19 mouse cellular contexts compared by ENCODE assay signal in the genomic region with DNA sequence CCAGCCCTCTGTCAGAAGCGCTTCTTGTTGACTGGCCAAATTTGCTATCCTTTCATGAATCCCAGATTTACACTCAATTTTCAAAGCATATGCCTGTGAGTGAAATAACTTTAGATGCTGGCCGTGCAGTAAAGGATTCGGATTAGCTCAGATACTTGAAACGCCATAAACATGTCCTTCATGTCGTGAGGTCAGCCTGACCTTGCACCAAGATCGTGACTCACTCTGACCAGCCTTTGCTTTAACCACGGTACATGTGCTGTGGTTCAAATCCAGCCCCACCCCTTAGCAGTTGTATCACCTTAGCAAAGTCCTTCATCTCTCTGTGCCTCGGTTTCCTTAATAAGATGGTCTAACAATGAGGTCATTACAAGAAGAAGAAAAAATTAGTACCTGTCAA. TPM values are rescaled to one million over a fixed set of nuclear protein-coding genes. Genes with fewer than 3 reads are reported as not detected.
A peak's percentile ranks its signal among the peaks of the same experiment; 100 is the strongest.
DNase-seq lines count a peak whose midpoint lies in the region; TF ChIP-seq lines count a peak whose summit lies in the region.
"Had no signal": no experiment of that assay in that cellular context is flagged by ENCODE, and none has a peak within 500 bp of the region (broad histone marks: within the 10 kb centered on the region; RNA-seq: fewer than 3 reads in every experiment).

No protein-coding gene starts in this region.

- no peak overlapping the region for H3ac ChIP-seq in myocyte (ENCODE audit: control insufficient read depth, insufficient read length)

- no peaks in the 10 kb centered on the region for H3K27me3 ChIP-seq in kidney, adult 2 months (replicated peaks; ENCODE audit: control insufficient read depth, insufficient read depth, low read length)
- H3K27me3 ChIP-seq in myocyte (ENCODE audit: control insufficient read depth, insufficient read depth, insufficient read length) = no peaks in the 10 kb centered on the region
- H3K27me3 ChIP-seq: CH12.LX; embryonic facial prominence, embryonic 12.5 days; Patski had no signal

- H3K27ac ChIP-seq in kidney, adult 2 months (ENCODE audit: insufficient read depth, low read depth, low read length) = peak overlapping the region; percentile 0; the same call in 1 of the 2 replicates
- H3K27ac ChIP-seq: embryonic facial prominence, embryonic 12.5 days; forebrain, embryonic 15.5 days; heart, adult 2 months; hindbrain, embryonic 13.5 days; hindbrain, postnatal 0 days had no signal

- WGBS in kidney, adult 2 months = 45% methylated on average over 8 of the region's 8 CpGs

- H3K4me1 ChIP-seq in kidney, adult 2 months (ENCODE audit: control insufficient read depth, insufficient read depth, low read length) = peaks cover 41% of the 10 kb centered on the region

- no peak for TF ChIP-seq POLR2A in kidney, adult 2 months (IDR thresholded peaks at IDR 0.05; ENCODE audit: low read depth, low read length)
- TF ChIP-seq POLR2A in myocyte (IDR thresholded peaks at IDR 0.05; ENCODE audit: insufficient read length, low read depth) = no peak

- no peak for TF ChIP-seq CTCF in kidney, adult 2 months (conservative IDR thresholded peaks at IDR 0.05; ENCODE audit: insufficient read depth, insufficient read length, low read depth, low read length)

- peak overlapping the region; percentile 42 for H3K4me2 ChIP-seq in myocyte (ENCODE audit: low read depth)
- H3K4me2 ChIP-seq: embryonic facial prominence, embryonic 12.5 days; forebrain, embryonic 15.5 days; hindbrain, embryonic 13.5 days had no signal

- intact Hi-C loops in left cerebral cortex, postnatal 36 days (cut with DNase I) = no loop called here

- H3K4me3 ChIP-seq in kidney, adult 2 months (ENCODE audit: insufficient read depth, low read depth, low read length) = no peak overlapping the region
- no peak overlapping the region for H3K4me3 ChIP-seq in myocyte
- H3K4me3 ChIP-seq: embryonic facial prominence, embryonic 12.5 days; forebrain, embryonic 15.5 days; heart, adult 2 months; hindbrain, embryonic 13.5 days had no signal

- peak; percentile 41 for DNase-seq in adrenal gland, postnatal 10 days
- no peak for DNase-seq in adrenal gland, adult 18-20 months (ENCODE audit: low spot score in 2 of 2)
- no peak for DNase-seq in kidney, adult 2 months
- no peak for DNase-seq in kidney, postnatal 25 days
- DNase-seq in adrenal gland, postnatal 36 days = peak; percentile 58 to 62
- no peak for DNase-seq in spleen, postnatal 36 days (ENCODE audit: low spot score in 2 of 2)
- DNase-seq in left cerebral cortex, postnatal 36 days (ENCODE audit: low spot score in 2 of 2) = no peak
- DNase-seq: cerebellum, adult 11-12 months; cerebellum, adult 9-10 months; cerebellum, postnatal 25 days; gastrocnemius, postnatal 10 days had no signal

- no peaks in the 10 kb centered on the region for H3K79me2 ChIP-seq in myocyte (ENCODE audit: control insufficient read depth, insufficient read depth)

- H3K36me3 ChIP-seq in kidney, adult 2 months (ENCODE audit: control insufficient read depth, insufficient read depth, low read length) = no peaks in the 10 kb centered on the region
- no peaks in the 10 kb centered on the region for H3K36me3 ChIP-seq in myocyte (ENCODE audit: control insufficient read depth, insufficient read depth)
- H3K36me3 ChIP-seq: embryonic facial prominence, embryonic 12.5 days; forebrain, embryonic 15.5 days; hindbrain, embryonic 13.5 days had no signal

TF ChIP-seq in myocyte, 11 proteins besides CTCF, POLR2A, EP300 and RAD21:
- TF ChIP-seq POLR2AphosphoS2 (IDR thresholded peaks at IDR 0.05; ENCODE audit: insufficient read length, low read depth) (no peak), REST (IDR thresholded peaks at IDR 0.05; ENCODE audit: insufficient read depth, insufficient read length) (no peak), TCF3 (IDR thresholded peaks at IDR 0.05; ENCODE audit: insufficient read length, low read depth) (peak; percentile 45), CEBPB (IDR thresholded peaks at IDR 0.05; ENCODE audit: insufficient read depth, poor library complexity, severe bottlenecking) (no peak), E2F4 (IDR thresholded peaks at IDR 0.05; ENCODE audit: insufficient read depth) (no peak), TCF12 (IDR thresholded peaks at IDR 0.05; ENCODE audit: insufficient read depth, poor library complexity, severe bottlenecking) (no peak), MYOD1 (IDR thresholded peaks at IDR 0.05; ENCODE audit: control insufficient read depth in 1 of 3, insufficient read length in 2 of 3, low read depth in 2 of 3) (peak in 1 of 3 experiments; percentile 4), MAX (IDR thresholded peaks at IDR 0.05; ENCODE audit: low read depth) (no peak), SRF (IDR thresholded peaks at IDR 0.05; ENCODE audit: control insufficient read depth, insufficient read length, low read depth) (no peak), MYOG (IDR thresholded peaks at IDR 0.05; ENCODE audit: control insufficient read depth in 1 of 3, insufficient read depth in 1 of 3, insufficient read length in 2 of 3, low read depth in 2 of 3) (peak in 1 of 3 experiments; percentile 65), USF1 (IDR thresholded peaks at IDR 0.05; ENCODE audit: low read depth) (no peak)

RNA-seq across cellular contexts. Expression of a gene that starts 14.0 kb away (rescaled TPM):
- 10 to 100 TPM; 55.5 to 61.5 TPM for total RNA-seq in adrenal gland, postnatal 10 days (2021)
- 100 to 1,000 TPM in 1 of 2 experiments, 10 to 100 TPM in 1; 92.4 to 105 TPM for total RNA-seq in adrenal gland, adult 18-20 months (2021)
- 86.3 and 105 TPM in 2 replicates for polyA plus RNA-seq in kidney, adult 2 months (2012; rRNA removed)
- 100 to 1,000 TPM in 1 of 2 experiments, 10 to 100 TPM in 1; 95.9 to 106 TPM for total RNA-seq in adrenal gland, postnatal 36 days (2021)
- polyA plus RNA-seq in myocyte (2012; fragmentation: generic; extraction: Trizol) = 3.7 TPM
- total RNA-seq in left cerebral cortex, postnatal 36 days (2021) = 10 to 100 TPM; 11.3 to 11.4 TPM
- total RNA-seq: CH12.LX had no signal

Comparison
In these comparisons a context has a peak if more than half of its experiments do, and no peak if none do; other contexts are left out.
1. DNase-seq: peak in adrenal gland, postnatal 10 days (single experiment) and adrenal gland, postnatal 36 days (2 of 2); none in adrenal gland, adult 18-20 months (0 of 2), kidney, adult 2 months (single experiment), kidney, postnatal 25 days (0 of 2), spleen, postnatal 36 days (0 of 2) and left cerebral cortex, postnatal 36 days (0 of 2).
2. RNA of a gene that starts 14.0 kb away (total RNA-seq): 95.9 to 106 TPM in adrenal gland, postnatal 36 days, 92.4 to 105 TPM in adrenal gland, adult 18-20 months and 55.5 to 61.5 TPM in adrenal gland, postnatal 10 days; 11.3 to 11.4 TPM in left cerebral cortex, postnatal 36 days; every median in the first group is over 4 times any median in the second.